Mouse (Mus musculus) liver, postnatal 0 days (tissue): ENCODE measurements around the gene Trim3. TPM values are rescaled to one million over a fixed set of nuclear protein-coding genes. Genes with fewer than 3 reads are reported as not detected.

ENCODE experiments used
- ATAC-seq: fragments of 200-750 bp; cut with Nextera tagmentation; 2 replicates; pipeline ENCODE4 v1.8.0; 2017; ENCODE audit warnings: mild to moderate bottlenecking, moderate library complexity
- DNase-seq: peaks from one replicate; pipeline ENCODE4 v3.0.0-alpha.2; 2016
- H3K27ac ChIP-seq: fragments of 300-500 bp; sonication (generic); 2 replicates; pipeline ENCODE4 v1.5.1; 2014; ENCODE audit warnings: antibody characterized with exemption, moderate library complexity, mild to moderate bottlenecking, low read depth
- H3K27me3 ChIP-seq: fragments of 300-500 bp; sonication (generic); 2 replicates; pipeline ENCODE4 v1.6.1; 2014; ENCODE audit warnings: low read length, control low read depth, mixed read lengths; ENCODE audit not compliant: insufficient read depth
- H3K36me3 ChIP-seq: fragments of 300-500 bp; sonication (generic); replicated peaks from 2 replicates; pipeline ENCODE4 v1.6.1; 2014; ENCODE audit warnings: mild to moderate bottlenecking, control low read depth, low read length, moderate library complexity, mixed read lengths; ENCODE audit not compliant: insufficient read depth
- H3K4me1 ChIP-seq: fragments of 300-500 bp; sonication (generic); 2 replicates; pipeline ENCODE4 v1.6.1; 2014; ENCODE audit warnings: antibody characterized with exemption, mild to moderate bottlenecking, control low read depth; ENCODE audit not compliant: insufficient read depth
- H3K4me2 ChIP-seq: fragments of 300-500 bp; sonication (generic); 2 replicates; pipeline ENCODE4 v1.6.1; 2014; ENCODE audit warnings: low read depth, mild to moderate bottlenecking, low read length, moderate library complexity, mixed read lengths
- H3K4me3 ChIP-seq: fragments of 300-500 bp; sonication (generic); 2 replicates; pipeline ENCODE4 v1.5.1; 2014; ENCODE audit warnings: low read depth, low read length
- H3K9ac ChIP-seq: fragments of 300-500 bp; sonication (generic); replicated peaks from 2 replicates; pipeline ENCODE4 v1.6.1; 2014; ENCODE audit warnings: mild to moderate bottlenecking, moderate library complexity
- H3K9me3 ChIP-seq: fragments of 300-500 bp; sonication (generic); 2 replicates; pipeline ENCODE4 v1.6.1; 2016; ENCODE audit warnings: mild to moderate bottlenecking, control low read depth, low read length, mixed read lengths
- CTCF ChIP-seq: sonication (generic); IDR thresholded peaks from 2 replicates; pipeline ENCODE4 v1.5.1; 2016; ENCODE audit warnings: antibody characterized with exemption, low read depth
- EP300 ChIP-seq: IDR thresholded peaks from 2 replicates; pipeline ENCODE4 v1.6.1; 2016; ENCODE audit warnings: antibody characterized with exemption, low read depth, mild to moderate bottlenecking
- WGBS: fragments of 180-500 bp; shearing (Covaris S2); extraction: QIAGEN DNeasy Blood & Tissue Kit; methylation state at CpG from one replicate; pipeline ENCODE4 v1.1.7; 2014; ENCODE audit not compliant: insufficient replicate concordance; 5-methylcytosine and 5-hydroxymethylcytosine counted together
- polyA plus RNA-seq: library from polyadenylated mRNA; unstranded; fragments of >200 nt; fragmentation: Nextera tagmentation; extraction: Ambion mirVana; gene quantifications from 2 replicates; pipeline ENCODE4 v1.2.1, GENCODE M21; 2015

Gene Trim3
- polyA plus RNA-seq, 1 experiment from 2014 or later, result 4.0 TPM

- WGBS, result 79% methylated on average over 9 of the region's 9 CpGs
- no peak for TF ChIP-seq EP300
- TF ChIP-seq CTCF, result no peak
- Histone ChIP-seq H3K27ac (no peak overlapping the region), H3K4me3 (no peak overlapping the region), H3K4me1 (peaks cover 12% of the 10 kb centered on the region; the same call in 1 of the 2 replicates), H3K4me2 (no peak overlapping the region), H3K27me3 (no peaks in the 10 kb centered on the region), H3K9me3 (no peaks in the 10 kb centered on the region), H3K9ac (no peak overlapping the region), H3K36me3 (peaks cover 11% of the 10 kb centered on the region)
- DNase-seq (no peak), ATAC-seq (no peak)
Observed at GRCm38 (mm10) chr7:105559016-105559415, 74.4 kb downstream of the Trim3 start.

DNA sequence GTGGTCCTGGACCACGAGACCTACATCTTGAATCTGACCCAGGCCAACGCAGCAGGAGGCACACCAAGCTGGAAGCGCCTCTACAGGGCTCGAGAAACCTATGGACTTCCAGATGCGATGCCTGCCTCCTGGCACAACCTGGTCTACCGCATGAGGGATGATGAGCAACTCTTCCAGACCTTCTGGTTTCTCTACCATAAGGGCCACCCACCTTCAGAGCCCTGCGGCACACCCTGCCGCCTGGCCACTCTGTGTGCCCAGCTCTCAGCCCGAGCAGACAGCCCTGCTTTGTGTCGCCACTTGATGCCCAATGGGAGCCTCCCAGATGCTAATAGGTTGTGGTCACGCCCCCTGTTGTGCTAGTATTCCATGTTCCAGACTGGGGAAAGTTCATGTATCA, 75.7 kb downstream of the Trim3 start:
- ATAC-seq, result no peak
- Histone ChIP-seq H3K27me3 (no peaks in the 10 kb centered on the region), H3K9ac (no peak overlapping the region), H3K36me3 (peaks cover 11% of the 10 kb centered on the region), H3K4me3 (no peak overlapping the region), H3K4me2 (no peak overlapping the region), H3K27ac (no peak overlapping the region), H3K4me1 (peaks cover 15% of the 10 kb centered on the region; the same call in 1 of the 2 replicates), H3K9me3 (no peaks in the 10 kb centered on the region)
- no peak for TF ChIP-seq EP300
- TF ChIP-seq CTCF, result no peak
- 82% methylated on average over 11 of the region's 11 CpGs for WGBS
- no peak for DNase-seq

DNA sequence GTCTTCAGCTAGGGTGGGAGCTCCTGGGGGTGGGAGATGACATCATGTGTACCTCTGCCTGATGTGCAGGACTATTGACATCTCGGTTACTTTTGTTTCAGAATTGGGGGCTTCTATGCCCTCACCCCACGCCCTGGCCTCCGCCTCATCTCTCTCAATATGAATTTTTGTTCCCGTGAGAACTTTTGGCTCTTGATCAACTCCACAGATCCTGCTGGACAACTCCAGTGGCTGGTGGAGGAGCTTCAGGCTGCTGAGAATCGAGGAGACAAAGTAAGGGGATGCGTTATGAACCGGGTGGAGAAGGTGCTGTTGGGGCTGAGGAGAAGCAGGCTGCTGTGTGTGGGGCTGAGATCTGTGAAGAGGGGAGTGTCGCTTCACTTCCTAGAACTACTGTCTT, 77.0 kb downstream of the Trim3 start:
- Histone ChIP-seq H3K9me3 (no peaks in the 10 kb centered on the region), H3K27me3 (no peaks in the 10 kb centered on the region), H3K4me3 (no peak overlapping the region), H3K4me2 (no peak overlapping the region), H3K9ac (no peak overlapping the region), H3K4me1 (peaks cover 15% of the 10 kb centered on the region; the same call in 1 of the 2 replicates), H3K36me3 (peaks cover 11% of the 10 kb centered on the region), H3K27ac (no peak overlapping the region)
- ATAC-seq (no peak), DNase-seq (no peak)
- 83% methylated on average over 8 of the region's 8 CpGs for WGBS
- no peak for TF ChIP-seq CTCF
- TF ChIP-seq EP300, result no peak

GRCm38 (mm10) chr7:105555571-105555970, 77.8 kb downstream of the Trim3 start:
- no peak for TF ChIP-seq CTCF
- TF ChIP-seq EP300, result no peak
- H3K4me1 ChIP-seq, result peaks cover 15% of the 10 kb centered on the region; the same call in 1 of the 2 replicates
- no peak overlapping the region for H3K4me3 ChIP-seq
- peaks cover 11% of the 10 kb centered on the region for H3K36me3 ChIP-seq
- H3K9me3 ChIP-seq, result no peaks in the 10 kb centered on the region
- H3K4me2 ChIP-seq, result peak overlapping the region; percentile 94
- WGBS, result 87% methylated on average over 10 of the region's 10 CpGs
- no peaks in the 10 kb centered on the region for H3K27me3 ChIP-seq
- H3K27ac ChIP-seq, result no peak overlapping the region
- 0 out of 2 replicates have a peak overlapping the region, but pooled peaks have one; percentile 16 for H3K9ac ChIP-seq
- DNase-seq (no peak), ATAC-seq (no peak)

Other genes starting within 250 kb of the Trim3 start
- gene Fam160a2, start 233.5 kb downstream of the Trim3 start, polyA plus RNA-seq, result 10.3 and 11.1 TPM in 2 replicates
- gene Cnga4, start 229.0 kb downstream of the Trim3 start, polyA plus RNA-seq, result not detected in 2 replicates
- not detected in 2 replicates for gene Cckbr, start 207.8 kb downstream of the Trim3 start, polyA plus RNA-seq
- 4.5 and 4.7 TPM in 2 replicates for gene Cavin3, start 151.3 kb downstream of the Trim3 start, polyA plus RNA-seq
- gene Smpd1, start 79.2 kb downstream of the Trim3 start, polyA plus RNA-seq, result 21.6 and 24.0 TPM in 2 replicates
- 0.92 and 0.94 TPM in 2 replicates for gene Apbb1, start 51.9 kb downstream of the Trim3 start, polyA plus RNA-seq
- 2,004 and 2,190 TPM in 2 replicates for gene Hpx, start 33.4 kb downstream of the Trim3 start, polyA plus RNA-seq
- gene Timm10b, start 6.5 kb upstream of the Trim3 start, polyA plus RNA-seq, result 117 and 121 TPM in 2 replicates
- gene Arfip2, start 6.8 kb upstream of the Trim3 start, polyA plus RNA-seq, result 7.4 and 9.4 TPM in 2 replicates
- gene Gm45799, start 7.0 kb upstream of the Trim3 start, polyA plus RNA-seq, result 44.4 and 45.8 TPM in 2 replicates
- gene Dnhd1, start 17.3 kb upstream of the Trim3 start, polyA plus RNA-seq, result 0.19 and 0.22 TPM in 2 replicates
- 95.1 and 103 TPM in 2 replicates for gene Ilk, start 103.0 kb upstream of the Trim3 start, polyA plus RNA-seq
- gene Rrp8, start 103.8 kb upstream of the Trim3 start, polyA plus RNA-seq, result 10.6 and 11.6 TPM in 2 replicates
- gene Taf10, start 110.8 kb upstream of the Trim3 start, polyA plus RNA-seq, result 104 and 110 TPM in 2 replicates
- gene Tpp1, start 118.7 kb upstream of the Trim3 start, polyA plus RNA-seq, result 60.9 and 65.8 TPM in 2 replicates
- gene Dchs1, start 154.1 kb upstream of the Trim3 start, polyA plus RNA-seq, result 0.45 and 0.58 TPM in 2 replicates
- 405 and 416 TPM in 2 replicates for gene Mrpl17, start 177.5 kb upstream of the Trim3 start, polyA plus RNA-seq